Mouse (Mus musculus) left cerebral cortex, adult 18-20 months (tissue): ENCODE measurements around the gene Far2. TPM values are rescaled to one million over a fixed set of nuclear protein-coding genes. Genes with fewer than 3 reads are reported as not detected.

ENCODE experiments used
- DNase-seq, 2 experiments: peaks; one replicate each; pipeline ENCODE4 v3.0.0; 2021 to 2022; ENCODE audit warnings: low spot score in 2 of 2, mixed read lengths in 1 of 2
- total RNA-seq, 2 experiments: library from RNA; stranded (reverse); gene quantifications; 2 replicates each; pipeline ENCODE4 v1.2.3; 2021

Far2 gene
- total RNA-seq, 2 experiments from 2014 or later, result 19.4 to 20.1 TPM

DNA sequence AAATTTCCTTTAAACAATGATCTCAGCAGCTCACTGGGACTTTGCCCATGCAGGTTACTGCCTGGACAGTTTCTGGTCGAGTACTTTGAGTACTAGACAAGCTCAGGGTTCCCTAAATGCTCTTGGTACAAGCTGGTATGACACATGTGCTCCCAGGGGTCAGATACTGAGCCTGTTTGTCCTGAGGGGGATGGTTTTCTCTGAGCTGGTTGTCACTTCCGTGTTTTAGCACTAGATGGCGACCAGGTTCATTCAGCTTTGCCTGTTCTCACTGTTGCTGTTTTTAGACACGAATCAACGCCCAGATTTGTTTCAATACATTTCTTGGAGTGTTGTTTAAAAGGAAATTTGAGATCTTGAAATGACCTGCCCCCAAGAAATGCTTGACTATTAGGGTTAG lies 167.7 kb downstream of the Far2 start:
- DNase-seq, result peak; percentile 45 to 47

DNA sequence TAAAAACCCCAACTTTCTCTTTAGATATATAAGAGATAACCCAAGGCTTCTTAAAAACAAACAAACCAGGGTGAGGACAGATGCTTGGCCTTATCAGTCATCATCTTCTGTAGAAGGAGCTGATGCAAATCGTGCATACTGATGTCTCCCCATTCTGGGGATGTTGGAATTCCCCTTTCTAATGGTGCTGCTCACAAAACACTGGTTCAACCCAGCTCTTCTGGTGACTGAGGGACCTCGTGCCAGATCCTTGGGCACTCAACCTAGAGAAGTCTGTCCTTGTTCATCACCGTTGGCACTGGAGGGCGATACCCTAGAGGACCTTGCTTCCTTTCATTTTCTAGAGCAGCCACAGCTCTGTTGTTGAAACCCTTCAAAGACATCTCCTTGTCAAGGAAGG lies 169.7 kb downstream of the Far2 start:
- DNase-seq, result no peak

DNA sequence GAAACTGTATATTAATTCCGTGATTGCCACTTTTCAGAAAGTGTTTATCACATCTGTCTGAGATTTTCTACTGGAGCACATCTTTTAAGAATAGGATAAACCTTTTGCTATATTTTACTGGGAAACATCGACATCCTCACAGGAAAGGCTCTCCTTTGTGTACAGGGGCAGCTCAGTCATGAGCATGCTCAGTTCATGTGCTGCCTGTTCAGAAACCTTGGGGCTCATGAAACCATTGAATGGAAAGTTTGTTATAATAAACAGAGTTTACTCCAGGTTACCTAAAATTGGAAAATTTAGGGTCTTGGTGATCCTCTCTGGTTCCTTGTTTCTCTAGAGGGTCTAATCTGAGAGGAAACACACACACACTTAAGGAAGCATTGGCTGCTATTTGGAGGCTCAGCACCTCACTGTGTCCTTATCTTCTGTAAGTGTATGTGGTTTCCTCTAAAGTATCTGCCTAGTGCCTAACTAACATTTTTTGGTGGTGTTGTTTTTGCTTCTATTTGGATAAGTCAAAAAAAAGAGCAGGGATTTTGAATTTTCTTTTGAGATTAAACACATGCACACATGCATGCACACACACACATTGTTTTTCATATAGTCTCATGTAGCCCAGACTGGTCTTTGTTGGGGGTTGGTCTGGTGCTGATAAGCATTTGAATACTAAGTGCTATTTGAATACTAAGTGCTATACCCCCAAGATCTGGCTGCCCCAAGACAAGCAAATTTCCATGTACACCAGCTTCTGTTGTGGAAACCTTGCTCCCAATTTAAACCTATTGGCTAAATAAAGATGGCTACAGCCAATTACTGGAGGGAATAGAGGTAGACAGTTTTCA lies 171.4 kb downstream of the Far2 start:
- no peak for DNase-seq

DNA sequence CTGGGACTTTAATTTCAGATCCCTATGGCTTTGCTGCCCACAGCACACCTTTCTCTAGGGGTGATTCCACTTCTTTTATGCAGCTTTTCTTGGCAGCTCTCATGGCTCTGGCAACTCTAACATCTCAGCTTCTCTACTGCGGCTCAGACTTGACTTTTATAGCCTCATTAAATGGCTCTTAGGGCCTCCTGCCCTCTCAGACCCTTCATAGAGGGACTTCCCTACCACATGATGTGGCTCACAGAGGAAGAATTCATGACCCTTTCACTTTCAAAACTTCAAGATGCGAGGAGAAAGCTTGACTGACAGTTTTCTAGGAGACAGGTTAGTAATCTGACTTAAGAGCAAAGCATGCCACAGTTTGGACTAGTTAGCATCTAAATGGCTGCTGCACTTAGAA lies 175.6 kb downstream of the Far2 start:
- no peak for DNase-seq

DNA sequence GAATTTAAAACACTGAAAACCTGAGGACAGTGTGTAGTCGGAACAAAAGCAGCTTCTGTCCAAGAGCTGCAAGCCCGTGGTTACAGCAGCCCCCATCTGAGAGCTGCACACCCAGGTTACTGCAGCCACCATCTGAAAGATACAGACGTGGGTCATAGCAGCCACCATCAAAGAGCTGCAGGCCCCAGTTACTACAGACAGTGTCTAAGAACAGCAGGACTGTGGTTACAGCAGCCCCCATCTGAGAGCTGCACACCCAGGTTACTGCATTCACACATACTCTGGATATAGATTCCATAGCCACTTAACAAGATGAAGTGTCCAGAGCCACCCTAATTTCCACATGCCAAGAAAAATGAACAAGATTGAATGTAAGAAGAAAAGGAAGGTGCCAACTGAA lies 180.5 kb downstream of the Far2 start:
- DNase-seq, result no peak

Other genes with a start within 250 kb of the Far2 start
- 10 to 100 TPM; 67.0 to 74.0 TPM for gene Ergic2, start 165.1 kb downstream of the Far2 start, total RNA-seq